9 mouse cellular contexts compared by ENCODE assay signal in the genomic region with DNA sequence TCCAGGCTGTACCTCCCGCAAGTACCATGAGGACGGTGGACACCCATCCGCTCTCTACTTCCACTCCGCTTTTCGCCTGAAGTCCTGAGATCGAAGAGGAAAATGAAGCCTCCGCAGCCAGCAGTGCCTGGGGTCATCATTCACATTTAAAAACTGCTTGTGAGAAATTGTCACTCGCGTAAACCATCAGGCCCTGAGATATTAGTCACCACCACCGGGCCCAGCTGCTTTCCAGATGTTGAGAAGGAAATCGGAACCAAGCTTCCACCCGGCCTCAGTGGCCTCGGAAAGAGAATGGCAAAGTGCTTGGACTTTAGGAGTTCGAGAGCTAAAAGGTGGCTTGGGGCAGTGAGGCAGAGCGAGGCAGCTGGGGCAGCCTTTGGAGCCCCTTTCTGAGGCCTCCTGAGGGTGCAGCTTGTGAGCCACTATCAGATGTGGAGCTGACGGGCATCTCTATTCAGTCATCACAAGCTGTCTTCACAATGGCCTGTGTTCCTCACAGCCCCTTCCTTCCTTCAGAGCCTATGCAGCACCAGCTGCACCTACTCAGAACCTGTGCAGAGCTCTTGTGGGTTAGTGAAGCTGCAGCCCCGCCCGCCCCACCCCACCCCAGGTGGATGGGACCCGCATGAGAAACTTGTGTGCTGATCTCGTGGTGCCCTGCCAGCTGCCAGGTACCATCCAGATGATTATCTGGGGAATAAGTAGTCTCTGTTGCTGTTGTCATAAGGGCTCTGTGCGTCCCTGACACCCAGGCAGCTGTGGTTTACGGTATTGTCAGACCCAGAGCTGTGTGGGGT. TPM values are rescaled to one million over a fixed set of nuclear protein-coding genes. Genes with fewer than 3 reads are reported as not detected.
DNase-seq lines count a peak whose midpoint lies in the region; ATAC-seq and TF ChIP-seq lines count a peak whose summit lies in the region.
"Had no signal": no experiment of that assay in that cellular context is flagged by ENCODE, and none has a peak within 500 bp of the region (broad histone marks: within the 10 kb centered on the region; RNA-seq: fewer than 3 reads in every experiment).

No protein-coding gene starts in this region.

- TF ChIP-seq CTCF in lung, embryonic 14.5 days (IDR thresholded peaks at IDR 0.05; ENCODE audit: low read depth): no peak
- no peak for TF ChIP-seq CTCF in lung, adult 2 months (IDR thresholded peaks at IDR 0.05; ENCODE audit: insufficient read depth, low read length)
- TF ChIP-seq CTCF in embryonic fibroblast, embryonic 13.5 days (IDR thresholded peaks at IDR 0.05; ENCODE audit: borderline replicate concordance, insufficient read depth, low read length): no peak
- TF ChIP-seq CTCF in cerebellum, adult 2 months (IDR thresholded peaks at IDR 0.05; ENCODE audit: borderline replicate concordance, insufficient read depth, low read depth, low read length): no peak

- H3K27me3 ChIP-seq in lung, embryonic 14.5 days (ENCODE audit: insufficient read depth, low read length): no peaks in the 10 kb centered on the region
- H3K27me3 ChIP-seq in liver, embryonic 15.5 days: no peaks in the 10 kb centered on the region
- H3K27me3 ChIP-seq in cerebellum, adult 2 months (ENCODE audit: control insufficient read depth, insufficient read depth, low read length): no peaks in the 10 kb centered on the region

- no peak overlapping the region for H3K4me3 ChIP-seq in lung, embryonic 14.5 days (ENCODE audit: low read depth, low read length)
- H3K4me3 ChIP-seq in lung, adult 2 months (replicated peaks; ENCODE audit: extremely low read depth, low read depth, low read length): no peak overlapping the region
- no peak overlapping the region for H3K4me3 ChIP-seq in embryonic fibroblast, embryonic 13.5 days (ENCODE audit: insufficient read depth, low read length)
- peak overlapping the region; percentile 17 for H3K4me3 ChIP-seq in liver, embryonic 15.5 days (replicated peaks)
- H3K4me3 ChIP-seq in cerebellum, adult 2 months (replicated peaks; ENCODE audit: insufficient read depth, low read depth, low read length): no peak overlapping the region

- 47% methylated on average over 22 of the region's 22 CpGs for WGBS in lung, embryonic 14.5 days
- 72% methylated on average over 22 of the region's 22 CpGs for WGBS in lung, adult 2 months
- WGBS in liver, embryonic 15.5 days (ENCODE audit: insufficient replicate concordance): 64% methylated on average over 22 of the region's 22 CpGs
- WGBS in cerebellum, adult 2 months: 88% methylated on average over 22 of the region's 22 CpGs

- peaks cover 7% of the 10 kb centered on the region; the same call in 1 of the 2 replicates for H3K4me1 ChIP-seq in lung, embryonic 14.5 days (ENCODE audit: insufficient read depth)
- peaks cover 7% of the 10 kb centered on the region; the same call in 1 of the 2 replicates for H3K4me1 ChIP-seq in lung, adult 2 months (ENCODE audit: control insufficient read depth, insufficient read depth, low read length)
- H3K4me1 ChIP-seq in embryonic fibroblast, embryonic 13.5 days (ENCODE audit: control insufficient read depth, insufficient read depth, low read length): peaks cover 10% of the 10 kb centered on the region
- peaks cover 62% of the 10 kb centered on the region for H3K4me1 ChIP-seq in liver, embryonic 15.5 days (replicated peaks)
- H3K4me1 ChIP-seq in cerebellum, adult 2 months (ENCODE audit: control insufficient read depth, insufficient read depth, low read length): no peaks in the 10 kb centered on the region

- no peak for ATAC-seq in lung, embryonic 14.5 days (ENCODE audit: insufficient read depth)
- ATAC-seq in liver, embryonic 15.5 days (ENCODE audit: insufficient read depth): peak; percentile 64
- ATAC-seq in monocyte, adult 5-6 weeks (replicated peaks; ENCODE audit: insufficient number of reproducible peaks, low FRiP score, low TSS enrichment, poor library complexity, severe bottlenecking): no peak

- H3K9ac ChIP-seq in lung, embryonic 14.5 days: no peak overlapping the region
- peak overlapping the region; percentile 30; the same call in 1 of the 2 replicates for H3K9ac ChIP-seq in liver, embryonic 15.5 days

- 0 out of 2 replicates have a peak overlapping the region, but pooled peaks have one; percentile 14 for H3K27ac ChIP-seq in lung, embryonic 14.5 days (ENCODE audit: low read depth)
- H3K27ac ChIP-seq in embryonic fibroblast, embryonic 13.5 days (ENCODE audit: insufficient read depth, low read length): peak overlapping the region; percentile 1; the same call in 1 of the 2 replicates
- H3K27ac ChIP-seq in liver, embryonic 15.5 days (replicated peaks): peak overlapping the region; percentile 91
- H3K27ac ChIP-seq in cerebellum, adult 2 months (ENCODE audit: insufficient read depth, low read length): no peak overlapping the region

- no peaks in the 10 kb centered on the region; the same call in 1 of the 2 replicates for H3K9me3 ChIP-seq in lung, embryonic 14.5 days (ENCODE audit: low read depth, low read length)
- H3K9me3 ChIP-seq in liver, embryonic 15.5 days (replicated peaks): no peaks in the 10 kb centered on the region
- H3K9me3 ChIP-seq: G1E had no signal

- peak; percentile 67 for DNase-seq in lung, embryonic 14.5 days
- DNase-seq in lung, adult 2 months: no peak
- peak; percentile 63 for DNase-seq in thymus, postnatal 25 days
- DNase-seq in cerebellum, adult 2 months: no peak
- DNase-seq: lung, postnatal 36 days had no signal

- TF ChIP-seq POLR2A in lung, adult 2 months (IDR thresholded peaks at IDR 0.05; ENCODE audit: borderline replicate concordance, extremely low read depth, low read depth, low read length): no peak
- TF ChIP-seq POLR2A in embryonic fibroblast, embryonic 13.5 days (IDR thresholded peaks at IDR 0.05; ENCODE audit: low read depth, low read length): no peak
- no peak for TF ChIP-seq POLR2A in cerebellum, adult 2 months (IDR thresholded peaks at IDR 0.05; ENCODE audit: borderline replicate concordance, insufficient read depth, low read length)

- H3K4me2 ChIP-seq in lung, embryonic 14.5 days: 0 out of 2 replicates have a peak overlapping the region, but pooled peaks have one; percentile 12
- H3K4me2 ChIP-seq in liver, embryonic 15.5 days: peak overlapping the region; percentile 58

- H3K36me3 ChIP-seq in lung, embryonic 14.5 days (ENCODE audit: insufficient read depth): no peaks in the 10 kb centered on the region
- peaks cover 10% of the 10 kb centered on the region; the same call in 1 of the 2 replicates for H3K36me3 ChIP-seq in liver, embryonic 15.5 days (replicated peaks)
- H3K36me3 ChIP-seq: G1E had no signal

RNA-seq across cellular contexts. Expression of gene She, which starts 39.5 kb away (rescaled TPM):
- polyA plus RNA-seq in lung, embryonic 14.5 days (2014; fragmentation: Nextera tagmentation; extraction: Ambion mirVana): 11.7 and 12.1 TPM in 2 replicates
- 15.1 and 16.3 TPM in 2 replicates for polyA plus RNA-seq in lung, adult 2 months (2012; rRNA removed)
- 0.17 TPM in 1 of 2 replicates, not detected in the other for polyA plus RNA-seq in embryonic fibroblast, embryonic 13.5 days (2011; ENCODE audit: insufficient read length, low read depth, missing spikeins)
- 0.93 and 1.2 TPM in 2 replicates for polyA plus RNA-seq in liver, embryonic 15.5 days (2015; fragmentation: Nextera tagmentation; extraction: Ambion mirVana)
- polyA plus RNA-seq in cerebellum, adult 2 months (2012; rRNA removed): 1.7 and 1.9 TPM in 2 replicates
- not detected in 3 replicates for total RNA-seq in monocyte, adult 5-6 weeks (2017)
- total RNA-seq: G1E had no signal
- polyA plus RNA-seq: G1E had no signal

RNA-seq across cellular contexts. Expression of gene Il6ra, which starts 42.3 kb away (rescaled TPM):
- polyA plus RNA-seq in lung, embryonic 14.5 days (2014; fragmentation: Nextera tagmentation; extraction: Ambion mirVana): 1.4 and 1.7 TPM in 2 replicates
- polyA plus RNA-seq in lung, adult 2 months (2012; rRNA removed): 19.8 and 22.6 TPM in 2 replicates
- polyA plus RNA-seq in embryonic fibroblast, embryonic 13.5 days (2011; ENCODE audit: insufficient read length, low read depth, missing spikeins): 1.9 and 2.3 TPM in 2 replicates
- 5.3 and 6.3 TPM in 2 replicates for polyA plus RNA-seq in liver, embryonic 15.5 days (2015; fragmentation: Nextera tagmentation; extraction: Ambion mirVana)
- polyA plus RNA-seq in cerebellum, adult 2 months (2012; rRNA removed): 1.1 and 1.3 TPM in 2 replicates
- 36.2 to 60.6 TPM (median 43.2 TPM) in 3 replicates for total RNA-seq in monocyte, adult 5-6 weeks (2017)
- polyA plus RNA-seq: G1E had no signal

Comparison
In these comparisons a context has a peak if more than half of its experiments do, and no peak if none do; other contexts are left out.
1. DNase-seq: peak in lung, embryonic 14.5 days (single experiment) and thymus, postnatal 25 days (single experiment); none in lung, adult 2 months (single experiment) and cerebellum, adult 2 months (0 of 2).